Mouse (Mus musculus): ENCODE measurements at regions not wholly inside any gene's neighbourhood (a gene's known extent, or its start where the extent isn't known, plus 50 kb on each side); places are given as distances from the start of the nearest gene placed in this dataset.

DNA sequence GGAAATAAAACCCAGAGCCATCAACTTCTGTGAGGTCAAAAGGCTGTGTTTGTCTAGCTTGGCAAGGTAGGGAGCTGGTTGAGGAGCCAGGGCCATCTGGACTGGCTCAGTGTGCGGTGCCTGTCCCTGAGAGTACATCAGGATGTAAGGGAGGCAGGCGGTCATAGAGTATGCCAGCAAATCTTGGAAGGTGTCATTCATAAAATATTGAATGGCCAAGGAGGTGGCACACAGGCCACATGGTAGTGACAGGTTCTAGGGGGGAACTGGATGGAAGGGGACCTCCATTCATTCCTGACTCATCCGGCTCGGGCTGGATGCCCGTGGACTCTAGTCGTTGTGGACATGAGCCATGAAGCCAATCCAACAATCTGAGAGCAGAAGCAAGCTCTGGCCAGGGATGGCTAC is 252.0 kb downstream of the Sipa1l2 start:
- WGBS, result 88% methylated on average over 6 of the region's 6 CpGs
- H3K27ac ChIP-seq (ENCODE audit: control insufficient read depth, insufficient read depth, low read depth, low read length, poor library complexity), result no peak overlapping the region
- TF ChIP-seq CTCF (IDR thresholded peaks at IDR 0.05; ENCODE audit: control insufficient read depth, insufficient read depth, low read length), result no peak
- TF ChIP-seq POLR2A (IDR thresholded peaks at IDR 0.05; ENCODE audit: borderline replicate concordance, control insufficient read depth, low read depth, low read length), result no peak

GRCm38 (mm10) chr8:125315736-125316135 is 253.9 kb downstream of the Sipa1l2 start:
- H3K4me1 ChIP-seq (ENCODE audit: control insufficient read depth, insufficient read depth, low read length), result no peaks in the 10 kb centered on the region
- H3K27ac ChIP-seq (ENCODE audit: control insufficient read depth, insufficient read depth, low read depth, low read length, poor library complexity), result no peak overlapping the region
- whole genome bisulfite sequencing, result 81% methylated on average over 4 of the region's 4 CpGs
- no peak overlapping the region for H3K4me3 ChIP-seq (replicated peaks; ENCODE audit: control insufficient read depth, low read depth, low read length)
- TF ChIP-seq CTCF (IDR thresholded peaks at IDR 0.05; ENCODE audit: control insufficient read depth, insufficient read depth, low read length) (no peak), POLR2A (IDR thresholded peaks at IDR 0.05; ENCODE audit: borderline replicate concordance, control insufficient read depth, low read depth, low read length) (no peak)

More for the DNA sequence above, 252.0 kb downstream of the Sipa1l2 start:
- Histone ChIP-seq H3K4me3 (replicated peaks; ENCODE audit: control insufficient read depth, low read depth, low read length) (no peak overlapping the region), H3K4me1 (ENCODE audit: control insufficient read depth, insufficient read depth, low read length) (no peaks in the 10 kb centered on the region)

DNA sequence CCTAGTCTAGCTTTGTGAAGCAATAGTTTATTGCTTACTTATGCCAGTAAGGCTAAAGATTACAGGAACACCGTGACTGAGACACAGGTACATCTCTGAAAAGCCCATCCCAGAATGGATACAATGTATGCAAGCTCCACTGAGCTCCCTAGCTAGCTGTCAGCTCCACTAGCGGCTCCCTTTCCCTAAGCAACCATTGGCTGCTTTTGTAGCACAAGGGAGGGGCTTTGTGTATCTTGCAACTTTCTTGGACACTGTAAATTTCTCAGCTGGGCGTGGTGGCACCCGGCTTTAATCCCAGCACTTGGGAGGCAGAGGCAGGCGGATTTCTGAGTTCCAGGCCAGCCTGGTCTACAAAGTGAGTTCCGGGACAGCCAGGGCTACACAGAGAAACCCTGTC is 254.6 kb downstream of the Sipa1l2 start:
- TF ChIP-seq CTCF (IDR thresholded peaks at IDR 0.05; ENCODE audit: control insufficient read depth, insufficient read depth, low read length) (no peak), POLR2A (IDR thresholded peaks at IDR 0.05; ENCODE audit: borderline replicate concordance, control insufficient read depth, low read depth, low read length) (no peak)
- WGBS, result 64% methylated on average over 6 of the region's 6 CpGs
- Histone ChIP-seq H3K4me3 (replicated peaks; ENCODE audit: control insufficient read depth, low read depth, low read length) (no peak overlapping the region), H3K27ac (ENCODE audit: control insufficient read depth, insufficient read depth, low read depth, low read length, poor library complexity) (no peak overlapping the region), H3K4me1 (ENCODE audit: control insufficient read depth, insufficient read depth, low read length) (no peaks in the 10 kb centered on the region)

DNA sequence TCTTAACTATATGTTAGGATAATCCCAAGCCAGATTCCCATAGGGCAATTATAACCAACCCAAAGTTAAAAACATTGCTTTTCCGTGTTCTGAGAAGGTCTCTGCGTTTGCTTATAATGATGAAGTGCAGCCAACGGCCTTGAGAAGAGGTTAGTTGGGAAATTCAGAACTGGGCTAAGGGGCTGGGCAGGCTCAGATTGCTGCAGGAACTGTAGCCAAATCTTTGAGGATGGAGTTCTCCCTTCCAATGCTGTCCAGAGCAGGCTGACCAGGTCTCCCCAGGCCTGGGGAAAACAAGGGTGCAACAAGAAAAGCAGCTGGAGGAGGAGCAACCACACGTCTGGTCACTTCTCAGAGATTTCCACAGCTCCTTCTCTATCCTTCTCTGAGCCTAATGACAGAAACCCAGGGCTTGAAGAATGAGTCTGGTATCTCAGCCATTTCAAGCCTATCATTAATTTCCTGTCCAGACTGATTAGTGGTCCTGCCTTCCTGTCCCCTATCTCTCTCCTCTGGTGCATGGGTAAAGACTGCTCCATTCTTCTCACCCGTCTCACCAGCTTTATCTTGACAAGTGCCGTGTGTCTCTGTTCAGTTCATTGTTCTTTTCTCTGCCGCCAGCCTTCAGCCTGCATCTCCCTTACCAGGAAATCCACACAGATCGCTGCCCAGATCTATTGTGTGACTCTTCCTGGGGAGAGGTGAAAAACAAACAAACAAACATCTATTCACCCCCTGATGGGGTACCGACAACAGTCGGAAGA is 255.2 kb downstream of the Sipa1l2 start:
- Histone ChIP-seq H3K27ac (ENCODE audit: control insufficient read depth, insufficient read depth, low read depth, low read length, poor library complexity) (no peak overlapping the region), H3K4me1 (ENCODE audit: control insufficient read depth, insufficient read depth, low read length) (no peaks in the 10 kb centered on the region), H3K4me3 (replicated peaks; ENCODE audit: control insufficient read depth, low read depth, low read length) (no peak overlapping the region)
- no peak for TF ChIP-seq POLR2A (IDR thresholded peaks at IDR 0.05; ENCODE audit: borderline replicate concordance, control insufficient read depth, low read depth, low read length)
- no peak for TF ChIP-seq CTCF (IDR thresholded peaks at IDR 0.05; ENCODE audit: control insufficient read depth, insufficient read depth, low read length)
- WGBS, result 65% methylated on average over 10 of the region's 10 CpGs

DNA sequence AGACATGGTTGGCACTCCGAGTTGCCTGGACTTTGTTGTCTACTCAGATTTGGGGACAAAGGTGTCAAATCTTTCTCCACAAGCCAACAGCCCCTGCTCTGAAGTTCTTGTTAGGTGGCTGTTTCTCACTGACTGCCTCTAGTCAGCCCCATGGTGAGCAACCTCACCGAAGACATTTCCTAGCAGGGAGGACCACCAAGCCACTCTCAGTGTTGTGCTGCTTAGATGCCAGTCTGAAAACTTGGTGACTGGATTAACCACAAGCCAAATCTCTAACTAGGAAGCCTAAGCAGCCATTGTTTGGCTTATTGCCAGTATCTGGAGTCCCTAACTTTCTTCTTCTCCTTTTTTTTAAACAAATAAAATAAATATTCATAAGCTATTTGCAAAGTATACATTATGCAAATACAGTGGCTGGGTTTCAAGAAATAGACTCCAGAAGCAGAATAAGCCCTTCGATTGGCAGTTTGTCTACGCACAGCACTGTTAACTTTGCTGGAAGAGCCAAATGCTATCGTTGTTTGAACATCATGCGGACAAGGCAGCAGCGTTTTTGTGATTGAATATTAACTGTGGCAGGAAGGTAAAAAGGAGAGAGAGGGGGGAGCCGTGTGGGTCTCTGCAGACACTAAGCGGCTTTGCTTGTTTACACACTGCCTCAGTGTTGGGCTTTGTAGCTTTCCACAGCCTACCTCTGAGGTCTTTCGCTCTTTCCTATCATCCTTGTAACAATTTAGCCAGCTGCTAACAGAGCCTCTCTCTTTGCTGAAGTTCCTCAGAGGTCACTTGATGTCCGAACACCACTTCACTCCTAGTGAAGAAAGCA is 257.4 kb downstream of the Disc1 start:
- 55% methylated on average over 11 of the region's 11 CpGs for WGBS
- H3K27ac ChIP-seq (ENCODE audit: control insufficient read depth, insufficient read depth, low read depth, low read length, poor library complexity), result 0 out of 2 replicates have a peak overlapping the region, but pooled peaks have one; percentile 39
- H3K4me3 ChIP-seq (replicated peaks; ENCODE audit: control insufficient read depth, low read depth, low read length), result no peak overlapping the region
- H3K4me1 ChIP-seq (ENCODE audit: control insufficient read depth, insufficient read depth, low read length), result no peaks in the 10 kb centered on the region
- TF ChIP-seq POLR2A (IDR thresholded peaks at IDR 0.05; ENCODE audit: borderline replicate concordance, control insufficient read depth, low read depth, low read length), result no peak
- no peak for TF ChIP-seq CTCF (IDR thresholded peaks at IDR 0.05; ENCODE audit: control insufficient read depth, insufficient read depth, low read length)
